Mouse (Mus musculus) myocyte (in vitro differentiated cells): ENCODE results near the gene Car8. TPM values are rescaled to one million over a fixed set of nuclear protein-coding genes. Genes with fewer than 3 reads are reported as not detected.

Experiments
- H3K27me3 ChIP-seq: one replicate; pipeline ENCODE4 v1.6.1; 2011; ENCODE audit not compliant: control insufficient read depth, insufficient read depth, insufficient read length
- H3K36me3 ChIP-seq: one replicate; pipeline ENCODE4 v1.6.1; 2011; ENCODE audit not compliant: control insufficient read depth, insufficient read depth
- H3K4me2 ChIP-seq: one replicate; pipeline ENCODE4 v1.6.1; 2011; ENCODE audit warnings: low read depth, control low read depth
- H3K4me3 ChIP-seq: one replicate; pipeline ENCODE4 v1.5.1; 2011; ENCODE audit warnings: mild to moderate bottlenecking, control low read depth, moderate library complexity
- H3K79me2 ChIP-seq: one replicate; pipeline ENCODE4 v1.6.1; 2011; ENCODE audit not compliant: control insufficient read depth, insufficient read depth
- H3ac ChIP-seq: one replicate; pipeline ENCODE4 v1.6.1; 2011; ENCODE audit not compliant: control insufficient read depth, insufficient read length
- CEBPB ChIP-seq: IDR thresholded peaks from 2 replicates; pipeline ENCODE4 v1.6.1; 2011; ENCODE audit warnings: mild to moderate bottlenecking, moderate library complexity; ENCODE audit not compliant: poor library complexity, insufficient read depth, severe bottlenecking
- E2F4 ChIP-seq: IDR thresholded peaks from one replicate; pipeline ENCODE4 v1.6.1; 2011; ENCODE audit warnings: mild to moderate bottlenecking, control low read depth, moderate library complexity; ENCODE audit not compliant: insufficient read depth
- MAX ChIP-seq: IDR thresholded peaks from one replicate; pipeline ENCODE4 v1.6.1; 2011; ENCODE audit warnings: low read depth, mild to moderate bottlenecking, control low read depth
- MYOD1 ChIP-seq, 3 experiments: IDR thresholded peaks; one replicate each; pipeline ENCODE4 v1.6.1; 2011; ENCODE audit warnings: control low read depth in 2 of 3, low read depth in 2 of 3, mild to moderate bottlenecking in 2 of 3, moderate library complexity in 1 of 3; ENCODE audit not compliant: insufficient read length in 2 of 3, control insufficient read depth in 1 of 3
- MYOG ChIP-seq, 3 experiments: IDR thresholded peaks; one replicate each; pipeline ENCODE4 v1.6.1; 2011; ENCODE audit warnings: control low read depth in 2 of 3, low read depth in 2 of 3, mild to moderate bottlenecking in 2 of 3; ENCODE audit not compliant: insufficient read length in 2 of 3, control insufficient read depth in 1 of 3, insufficient read depth in 1 of 3
- POLR2A ChIP-seq: IDR thresholded peaks from one replicate; pipeline ENCODE4 v1.6.1; 2011; ENCODE audit warnings: low read depth, mild to moderate bottlenecking, control low read depth, moderate library complexity; ENCODE audit not compliant: insufficient read length
- POLR2AphosphoS2 ChIP-seq: IDR thresholded peaks from one replicate; pipeline ENCODE4 v1.6.1; 2011; ENCODE audit warnings: low read depth, control low read depth; ENCODE audit not compliant: insufficient read length
- REST ChIP-seq: IDR thresholded peaks from one replicate; pipeline ENCODE4 v1.6.1; 2011; ENCODE audit warnings: mild to moderate bottlenecking, control low read depth, moderate library complexity; ENCODE audit not compliant: insufficient read depth, insufficient read length
- SRF ChIP-seq: IDR thresholded peaks from one replicate; pipeline ENCODE4 v1.6.1; 2011; ENCODE audit warnings: low read depth; ENCODE audit not compliant: control insufficient read depth, insufficient read length
- TCF12 ChIP-seq: IDR thresholded peaks from one replicate; pipeline ENCODE4 v1.6.1; 2011; ENCODE audit warnings: mild to moderate bottlenecking, control low read depth; ENCODE audit not compliant: poor library complexity, insufficient read depth, severe bottlenecking
- TCF3 ChIP-seq: IDR thresholded peaks from one replicate; pipeline ENCODE4 v1.6.1; 2011; ENCODE audit warnings: low read depth, control low read depth; ENCODE audit not compliant: insufficient read length
- USF1 ChIP-seq: IDR thresholded peaks from one replicate; pipeline ENCODE4 v1.6.1; 2011; ENCODE audit warnings: low read depth, mild to moderate bottlenecking, control low read depth, moderate library complexity
- polyA plus RNA-seq: library from polyadenylated mRNA; unstranded; fragments of >200 nt; fragmentation: generic; extraction: Trizol; gene quantifications from one replicate; pipeline ENCODE4 v1.2.1, GENCODE M21; 2012; ENCODE audit warnings: missing spikeins

Gene Car8
- polyA plus RNA-seq, 1 experiment: 0.37 TPM

- Histone ChIP-seq H3ac (no peak overlapping the region), H3K4me3 (no peak overlapping the region), H3K27me3 (no peaks in the 10 kb centered on the region), H3K36me3 (no peaks in the 10 kb centered on the region), H3K4me2 (no peak overlapping the region), H3K79me2 (no peaks in the 10 kb centered on the region)
- TF ChIP-seq POLR2A (no peak), USF1 (no peak), TCF3 (no peak), MAX (no peak), TCF12 (no peak), POLR2AphosphoS2 (no peak), SRF (no peak), MYOD1 (IDR thresholded peaks at IDR 0.05; ENCODE audit: control insufficient read depth in 1 of 3, insufficient read length in 2 of 3, low read depth in 2 of 3) (no peak), E2F4 (no peak), REST (no peak), CEBPB (no peak), MYOG (IDR thresholded peaks at IDR 0.05; ENCODE audit: control insufficient read depth in 1 of 3, insufficient read depth in 1 of 3, insufficient read length in 2 of 3, low read depth in 2 of 3) (no peak)
Measured at GRCm38 (mm10) chr4:8231291-8231871, 7.5 kb downstream of the Car8 start.

GRCm38 (mm10) chr4:8229661-8230298 is 9.1 kb downstream of the Car8 start:
- Histone ChIP-seq H3K36me3 (no peaks in the 10 kb centered on the region), H3K4me2 (no peak overlapping the region), H3K27me3 (no peaks in the 10 kb centered on the region), H3ac (no peak overlapping the region), H3K79me2 (no peaks in the 10 kb centered on the region), H3K4me3 (no peak overlapping the region)
- TF ChIP-seq MYOD1 (IDR thresholded peaks at IDR 0.05; ENCODE audit: control insufficient read depth in 1 of 3, insufficient read length in 2 of 3, low read depth in 2 of 3): no peak
- TF ChIP-seq MAX: no peak
- TF ChIP-seq POLR2A: no peak
- no peak for TF ChIP-seq POLR2AphosphoS2
- no peak for TF ChIP-seq E2F4
- no peak for TF ChIP-seq TCF12
- TF ChIP-seq REST: no peak

- H3K79me2 ChIP-seq: no peaks in the 10 kb centered on the region
- H3ac ChIP-seq: no peak overlapping the region
- no peak overlapping the region for H3K4me3 ChIP-seq
- H3K36me3 ChIP-seq: no peaks in the 10 kb centered on the region
- H3K27me3 ChIP-seq: no peaks in the 10 kb centered on the region
- peak overlapping the region; percentile 41 for H3K4me2 ChIP-seq
- TF ChIP-seq SRF (no peak), MYOG (IDR thresholded peaks at IDR 0.05; ENCODE audit: control insufficient read depth in 1 of 3, insufficient read depth in 1 of 3, insufficient read length in 2 of 3, low read depth in 2 of 3) (no peak), CEBPB (no peak), POLR2AphosphoS2 (no peak), E2F4 (no peak), MAX (no peak), REST (no peak), MYOD1 (IDR thresholded peaks at IDR 0.05; ENCODE audit: control insufficient read depth in 1 of 3, insufficient read length in 2 of 3, low read depth in 2 of 3) (no peak), TCF3 (no peak), TCF12 (no peak), USF1 (no peak), POLR2A (no peak)
Measured at GRCm38 (mm10) chr4:8218941-8219340, 19.9 kb downstream of the Car8 start.

GRCm38 (mm10) chr4:8218004-8218403 is 20.8 kb downstream of the Car8 start:
- Histone ChIP-seq H3K4me3 (no peak overlapping the region), H3K36me3 (no peaks in the 10 kb centered on the region), H3K79me2 (no peaks in the 10 kb centered on the region), H3K4me2 (peak overlapping the region; percentile 20), H3ac (no peak overlapping the region), H3K27me3 (no peaks in the 10 kb centered on the region)
- TF ChIP-seq REST (no peak), USF1 (peak; percentile 82)

GRCm38 (mm10) chr4:8217272-8217671 is 21.6 kb downstream of the Car8 start:
- TF ChIP-seq CEBPB: no peak
- no peak for TF ChIP-seq MYOG (IDR thresholded peaks at IDR 0.05; ENCODE audit: control insufficient read depth in 1 of 3, insufficient read depth in 1 of 3, insufficient read length in 2 of 3, low read depth in 2 of 3)
- no peak for TF ChIP-seq SRF
- no peak for TF ChIP-seq E2F4
- no peak for TF ChIP-seq TCF12
- Histone ChIP-seq H3K79me2 (no peaks in the 10 kb centered on the region), H3K4me2 (no peak overlapping the region), H3K36me3 (no peaks in the 10 kb centered on the region), H3K4me3 (no peak overlapping the region), H3K27me3 (no peaks in the 10 kb centered on the region), H3ac (no peak overlapping the region)
